Mouse (Mus musculus): ENCODE results near the gene Clip2. TPM values are rescaled to one million over a fixed set of nuclear protein-coding genes. Genes with fewer than 3 reads are reported as not detected.

The Clip2 gene
- total RNA-seq, 2 experiments from 2014 or later, result 15.1 to 21.0 TPM

DNA sequence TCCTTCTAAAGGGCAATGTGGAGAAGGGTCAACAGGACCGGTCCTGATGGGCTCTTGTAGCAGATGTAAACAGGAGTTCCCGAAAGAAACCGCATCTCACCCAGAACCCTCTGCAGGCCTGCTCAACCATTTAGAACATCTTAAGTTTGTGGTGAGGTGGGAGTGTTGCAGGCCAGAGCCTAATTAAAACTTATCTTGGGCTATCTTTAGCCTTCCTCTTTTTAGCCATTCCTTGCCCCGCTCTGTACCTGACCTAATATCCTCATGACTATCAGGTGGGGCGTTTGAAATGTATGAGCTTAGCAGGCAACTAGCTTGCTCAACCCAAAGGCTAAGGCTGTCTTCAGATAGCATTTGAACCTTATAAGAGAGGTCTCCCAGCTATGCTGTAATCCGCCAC is 13.5 kb upstream of the Clip2 start:
- no peak for DNase-seq

DNA sequence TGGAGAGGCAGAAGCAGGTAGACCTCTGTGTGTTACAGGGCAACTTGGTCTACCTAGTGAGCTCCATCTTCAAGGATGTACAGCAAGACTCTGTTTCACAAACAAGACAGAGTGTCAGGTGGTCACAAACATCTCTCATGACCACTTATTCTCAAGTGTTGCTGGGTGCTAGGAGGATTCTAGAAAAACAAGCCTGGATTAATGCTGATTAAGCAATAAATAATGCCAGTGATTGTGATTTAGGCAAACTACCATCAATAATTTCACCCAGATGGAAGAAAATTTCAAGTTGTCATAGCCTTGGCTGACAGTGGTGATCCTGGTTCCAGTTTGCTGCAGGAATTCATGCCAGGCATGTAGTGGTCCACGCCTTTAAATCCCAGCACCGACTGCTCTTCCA is 12.0 kb upstream of the Clip2 start:
- DNase-seq, result no peak

DNA sequence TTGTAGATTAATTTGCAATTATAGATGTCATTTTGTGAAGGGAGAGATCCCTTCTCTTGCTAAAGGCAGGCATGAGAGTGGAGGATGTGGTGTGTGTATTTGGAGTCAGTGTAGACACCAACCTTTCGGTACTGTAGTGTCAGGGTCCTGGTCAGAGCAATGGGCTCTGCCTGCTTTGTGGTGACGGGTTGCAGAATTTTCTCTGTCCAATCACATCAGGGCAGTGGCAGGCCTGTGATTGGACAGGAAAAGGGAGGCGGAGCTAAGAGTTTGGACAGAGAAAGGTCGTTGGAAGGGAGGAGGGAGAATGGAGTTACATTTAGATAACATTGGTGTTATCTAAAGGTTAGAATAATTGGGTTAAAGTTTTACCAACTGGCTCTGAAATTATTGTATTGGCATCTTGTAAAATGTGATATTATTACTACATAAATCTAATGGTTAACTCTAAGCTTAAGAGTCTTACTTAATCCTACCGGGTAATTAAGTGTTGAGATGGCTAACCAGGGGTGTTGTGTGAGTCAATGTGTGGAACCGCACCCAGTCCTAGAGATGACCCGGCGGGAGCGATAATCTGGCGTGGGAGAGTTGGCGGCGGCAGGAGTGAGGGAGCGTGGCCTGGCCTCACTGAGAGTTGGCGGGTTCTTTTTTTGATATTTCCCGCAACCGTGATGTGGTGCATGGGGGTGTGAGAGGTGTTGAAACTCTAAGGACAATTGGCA is 8.4 kb upstream of the Clip2 start:
- no peak for DNase-seq

DNA sequence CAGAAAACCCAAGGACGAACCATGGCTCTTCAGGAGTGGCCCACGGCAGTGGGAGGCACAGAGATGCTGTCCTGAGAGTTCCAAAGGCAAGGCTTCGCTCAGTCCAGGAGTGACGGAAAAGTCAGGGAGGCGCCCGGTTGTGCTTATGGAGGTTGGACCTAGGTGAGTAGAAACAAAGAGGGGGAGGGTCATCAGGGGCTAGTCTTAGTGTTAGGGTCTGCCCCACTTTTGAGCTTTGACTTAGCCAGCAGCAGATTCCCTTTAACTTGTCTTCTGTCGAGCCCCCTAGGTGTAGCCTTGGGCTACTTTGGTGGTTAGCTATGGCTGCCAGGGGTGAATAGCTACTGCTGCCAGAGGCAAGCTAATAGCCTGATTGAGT is 7.8 kb upstream of the Clip2 start, which contains the start of gene Syna:
Gene Syna, minus strand, starts transcription at position 101 of the 379 bp plus-strand sequence.
- DNase-seq, result no peak

DNA sequence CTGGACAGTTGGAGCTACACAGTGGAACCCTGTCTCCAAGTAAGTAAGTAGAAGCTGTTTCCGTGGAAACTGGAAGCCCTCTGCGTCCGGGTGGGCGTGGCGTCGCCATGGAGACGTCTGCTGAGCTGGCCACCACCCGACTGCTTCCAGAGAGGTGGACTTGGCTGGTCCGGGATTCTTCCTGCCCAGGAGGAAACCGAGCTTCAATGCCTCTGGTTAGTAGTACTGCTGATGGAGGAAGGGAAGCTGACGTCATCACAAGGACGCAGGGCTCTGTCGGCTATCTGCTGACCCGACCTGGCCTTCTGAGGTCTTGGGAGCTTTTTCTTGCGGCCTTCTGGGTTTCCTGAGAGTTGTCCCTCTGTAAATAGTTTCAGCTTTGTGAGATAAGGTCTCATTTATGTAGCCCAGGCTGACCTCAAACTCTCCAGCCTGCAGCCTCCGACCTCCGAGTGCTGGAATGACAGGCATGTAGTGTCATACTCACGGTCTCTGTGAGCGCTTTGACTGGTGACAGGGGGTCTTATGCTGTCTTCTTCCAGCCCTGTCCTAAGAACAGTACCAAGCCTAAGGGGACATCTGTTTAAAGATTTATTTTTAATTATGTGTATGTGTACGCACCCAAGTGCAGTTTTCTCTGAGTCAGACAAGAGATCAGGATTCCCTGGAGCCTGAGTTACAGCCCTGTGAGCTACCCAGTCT is 3.4 kb upstream of the Clip2 start:
- DNase-seq, result peak; percentile 88 to 92

DNA sequence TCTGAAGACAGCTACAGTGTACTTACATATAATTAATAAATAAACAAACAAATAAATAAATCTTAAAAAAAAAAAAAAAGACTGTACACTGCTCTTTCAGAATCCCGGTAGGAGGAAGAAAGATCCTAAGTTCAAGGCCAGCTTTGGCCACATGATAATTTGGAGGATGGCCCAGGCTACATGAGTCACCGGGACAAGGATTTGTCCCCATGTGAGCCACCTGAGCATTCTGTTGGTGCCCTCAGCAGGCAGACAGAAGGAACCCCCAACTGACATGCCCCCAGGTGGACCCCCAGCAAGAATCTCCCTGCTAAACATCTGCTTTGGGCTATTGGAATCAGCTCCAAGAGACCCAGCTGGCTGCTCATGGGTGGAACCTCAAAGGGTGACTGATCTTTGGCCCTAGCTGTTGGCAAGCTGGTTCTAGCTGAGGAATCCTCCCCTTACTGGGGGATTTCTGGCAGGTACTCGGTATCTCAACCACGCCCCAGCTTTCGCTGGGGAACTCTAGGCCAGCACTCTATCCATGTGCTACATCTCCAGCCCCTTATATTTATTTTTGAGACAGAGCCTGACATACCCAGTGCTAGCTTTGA is 1.8 kb upstream of the Clip2 start:
- peak; percentile 72 to 82 for DNase-seq

DNA sequence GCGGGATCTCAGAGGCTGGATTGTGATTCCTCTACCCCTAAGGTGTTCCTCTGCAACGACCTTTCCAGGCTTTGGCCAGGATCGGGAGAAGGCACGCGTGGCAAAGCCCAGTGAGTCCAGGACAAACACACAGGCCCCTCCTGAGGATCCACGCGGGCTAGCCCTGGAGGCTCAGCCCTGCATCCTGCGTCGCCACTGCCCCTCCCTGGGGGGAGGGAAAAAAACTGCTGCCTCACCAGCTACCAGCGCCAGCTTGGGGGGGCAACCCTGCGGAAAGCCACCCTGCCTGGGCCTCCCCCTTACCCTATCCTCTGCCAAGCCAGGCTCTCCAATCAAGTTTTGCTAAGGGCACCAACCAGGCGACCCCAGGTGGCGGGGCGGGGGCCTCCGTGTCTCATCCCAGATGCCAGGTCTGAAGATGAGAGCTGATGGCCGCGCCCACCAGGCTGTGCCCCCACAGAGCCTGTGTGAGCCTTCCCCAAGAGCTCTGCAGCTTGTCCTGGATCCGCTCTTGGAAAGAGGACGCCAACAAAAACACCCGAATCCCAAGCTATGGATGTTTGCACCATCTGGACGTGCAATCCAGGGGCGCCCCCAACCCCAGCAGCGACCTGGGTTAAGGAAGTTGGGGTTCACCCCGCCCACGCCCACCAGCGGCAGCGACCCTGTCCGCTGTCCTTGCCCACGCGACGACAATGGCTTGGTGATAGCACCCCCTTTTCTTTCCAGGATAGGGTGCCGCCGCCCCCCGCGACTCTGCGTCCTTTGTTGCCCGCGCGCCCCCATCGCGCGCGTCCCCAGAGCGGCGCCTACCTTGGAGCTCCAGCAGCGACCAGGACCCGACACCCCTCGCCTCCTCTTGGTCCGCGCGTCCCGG is 763 bp downstream of the Clip2 start:
- peak; percentile 35 to 59 for DNase-seq

DNA sequence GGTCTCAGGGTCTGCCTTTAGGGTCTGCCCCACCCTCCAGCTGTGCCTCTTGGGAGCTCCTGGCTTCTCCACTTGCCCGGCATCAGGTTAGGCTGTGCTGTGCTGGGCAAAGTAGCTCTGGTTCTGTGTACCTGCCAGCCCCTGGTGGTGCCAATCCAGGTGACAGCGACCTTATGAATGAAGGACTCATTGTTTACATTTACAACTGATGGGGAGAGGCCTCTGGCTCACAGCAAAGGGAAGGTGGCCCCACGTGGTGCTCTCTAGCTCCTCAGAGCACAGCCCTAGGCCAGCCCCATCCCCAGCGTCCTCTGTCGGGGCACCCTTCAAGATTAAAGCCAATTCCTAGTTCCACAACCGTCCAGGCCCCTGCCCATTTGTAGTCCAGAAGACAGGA is 1.4 kb downstream of the Clip2 start:
- no peak for DNase-seq

DNA sequence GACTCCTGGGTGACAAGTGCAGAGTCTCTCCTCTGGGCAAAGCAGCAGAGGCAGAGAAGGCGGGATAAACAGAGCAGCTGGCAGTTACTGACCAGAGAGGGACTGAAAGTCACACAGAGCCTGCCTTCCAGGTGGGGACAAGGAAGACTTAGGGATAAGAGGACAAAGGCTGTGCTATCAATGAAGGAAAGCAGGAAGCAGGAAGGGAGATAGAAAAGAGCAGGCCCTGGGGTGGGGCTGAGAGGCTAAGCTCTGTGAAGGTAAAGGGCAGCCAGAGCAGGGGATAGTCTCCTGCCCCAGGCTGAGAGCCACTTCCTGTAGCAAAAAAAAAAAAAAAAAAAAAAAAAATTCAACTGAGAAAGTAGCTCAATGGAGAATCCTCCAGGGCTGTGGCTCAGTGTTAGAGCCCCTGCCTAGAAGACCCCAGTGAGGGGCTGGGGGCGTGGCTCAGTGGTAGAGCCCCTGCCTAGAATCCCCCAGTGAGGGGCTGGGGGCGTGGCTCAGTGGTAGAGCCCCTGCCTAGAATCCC is 2.5 kb downstream of the Clip2 start:
- no peak for DNase-seq

DNA sequence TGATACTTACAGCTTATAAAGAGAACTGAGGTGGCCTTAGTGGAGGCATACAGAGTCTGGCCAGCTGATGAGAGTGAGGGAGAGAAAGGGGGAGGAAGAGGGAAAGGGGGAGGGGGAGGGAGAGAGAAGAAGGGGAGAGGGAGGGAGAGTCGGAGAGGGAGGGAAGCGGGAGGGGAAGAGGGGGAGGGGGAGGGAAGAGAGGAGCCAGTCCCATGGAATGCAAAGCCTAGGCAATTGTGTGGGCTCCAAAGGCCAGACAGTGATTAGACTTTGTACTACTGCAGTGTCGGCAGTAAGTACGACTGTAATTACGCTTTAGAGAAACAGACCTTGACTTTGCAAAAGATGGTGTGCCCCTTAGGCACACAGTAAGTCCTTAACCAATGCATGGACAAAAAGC is 3.9 kb downstream of the Clip2 start:
- no peak for DNase-seq

DNA sequence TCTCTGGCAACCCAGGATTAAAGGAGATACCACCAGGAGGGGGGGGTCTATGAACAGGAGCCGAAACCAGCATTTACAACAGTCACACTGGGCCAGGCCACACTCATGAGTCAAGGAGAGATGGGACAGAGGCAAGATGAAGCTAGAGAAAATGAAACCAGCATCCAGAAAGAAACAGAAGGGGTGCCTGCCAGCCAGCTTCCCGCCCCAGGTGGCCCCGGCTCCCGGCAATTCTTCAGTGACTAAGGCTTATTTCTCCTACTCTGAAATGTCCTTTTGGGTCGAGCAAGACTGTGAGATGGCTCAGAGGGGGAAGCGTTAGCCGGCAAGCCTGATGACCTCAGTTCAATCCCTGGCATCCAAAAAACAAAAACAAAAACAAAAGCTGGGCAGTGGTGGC is 5.4 kb downstream of the Clip2 start:
- no peak for DNase-seq

DNA sequence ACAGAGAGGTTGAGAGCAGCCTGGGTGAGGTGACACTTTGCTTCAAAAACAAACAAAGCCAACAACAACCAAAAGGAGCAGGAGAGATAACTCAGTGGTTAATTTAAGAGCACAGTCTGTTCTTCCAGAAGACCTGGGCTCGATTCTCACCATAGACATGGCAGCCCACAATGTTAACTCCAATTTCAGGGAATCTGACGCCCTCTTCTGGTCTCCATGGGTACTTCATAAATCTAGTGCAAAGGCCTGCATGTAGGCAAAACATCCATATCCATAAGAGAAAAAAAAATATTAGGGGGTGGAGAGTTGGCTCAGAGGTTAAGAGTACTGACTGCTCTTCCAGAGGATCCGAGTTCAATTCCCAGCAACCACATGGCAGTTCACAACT is 7.0 kb downstream of the Clip2 start:
- no peak for DNase-seq

DNA sequence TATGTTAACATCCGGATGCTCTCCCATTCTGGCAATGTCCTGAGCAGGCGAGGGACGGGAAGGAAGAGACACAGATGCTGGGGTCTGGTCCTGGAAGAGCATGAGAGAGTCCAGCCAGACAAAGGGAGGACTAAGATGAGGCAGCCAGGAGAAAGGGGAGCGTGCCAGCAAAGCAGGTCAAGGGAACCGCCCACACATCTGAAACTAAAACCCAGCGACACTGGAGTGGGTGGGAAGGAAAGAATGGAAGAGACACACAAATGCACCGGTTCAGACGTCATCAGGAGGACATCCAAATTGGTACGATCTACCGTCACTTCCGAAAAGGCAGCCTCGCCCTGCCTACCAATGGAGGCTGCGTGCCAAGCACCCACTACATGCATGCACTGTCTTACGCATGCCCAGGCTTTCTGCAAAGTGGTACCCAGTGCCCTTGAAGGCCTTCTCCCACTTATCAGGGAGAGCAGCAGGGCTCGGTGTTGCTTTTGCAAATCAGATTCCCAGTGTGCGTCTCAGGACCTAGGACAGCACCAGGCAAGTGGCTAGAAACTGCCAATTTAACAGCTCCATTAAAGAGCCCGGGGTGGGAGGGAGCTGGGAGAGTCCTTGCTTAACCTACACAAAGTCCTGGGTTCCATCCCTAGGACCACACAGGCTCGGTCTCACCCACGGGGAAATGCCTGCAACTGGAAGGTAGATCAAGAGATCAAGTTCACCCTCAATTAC is 7.6 kb downstream of the Clip2 start:
- peak in 1 of 2 experiments; percentile 48 for DNase-seq

DNA sequence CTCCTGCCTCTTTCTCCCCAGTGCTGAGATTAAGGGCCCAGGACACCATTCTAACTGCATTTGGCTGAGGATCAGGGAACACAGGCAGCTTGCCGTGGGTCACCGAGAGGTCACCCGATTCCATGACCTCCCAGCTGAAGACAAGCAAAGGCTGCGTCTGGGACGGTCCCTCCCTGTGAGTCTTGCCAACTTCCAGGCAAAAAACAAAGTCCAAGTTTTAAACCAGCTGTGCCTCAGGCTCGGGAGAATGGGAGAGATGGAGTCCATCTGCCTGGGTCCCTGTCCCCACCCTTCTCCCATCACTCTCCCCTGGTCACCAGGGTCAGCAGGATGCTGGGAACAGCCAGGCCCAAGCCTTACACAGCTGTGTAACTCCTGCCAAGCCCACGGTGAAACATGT is 10.6 kb downstream of the Clip2 start:
- DNase-seq, result peak; percentile 50 to 74

DNA sequence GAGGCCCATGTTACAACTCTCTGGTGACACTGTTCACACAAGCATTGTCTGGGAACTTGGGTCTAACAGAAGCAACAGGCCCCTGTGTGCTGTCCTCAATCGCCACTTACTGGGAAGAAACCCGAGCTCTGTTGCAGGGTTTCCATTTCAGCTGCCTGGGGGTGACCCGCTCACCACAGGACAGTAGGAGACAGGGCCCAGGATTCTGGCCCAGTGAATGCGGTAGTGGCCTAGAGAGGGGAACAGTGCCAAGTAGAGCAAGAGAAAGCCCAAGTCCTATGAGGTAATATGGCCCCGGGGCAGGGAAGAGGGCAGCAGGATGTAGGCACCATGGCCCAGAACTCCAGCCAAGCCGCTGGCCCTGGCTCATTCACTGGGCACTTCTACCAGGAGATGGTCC is 11.4 kb downstream of the Clip2 start:
- DNase-seq, result peak; percentile 32 to 51

DNA sequence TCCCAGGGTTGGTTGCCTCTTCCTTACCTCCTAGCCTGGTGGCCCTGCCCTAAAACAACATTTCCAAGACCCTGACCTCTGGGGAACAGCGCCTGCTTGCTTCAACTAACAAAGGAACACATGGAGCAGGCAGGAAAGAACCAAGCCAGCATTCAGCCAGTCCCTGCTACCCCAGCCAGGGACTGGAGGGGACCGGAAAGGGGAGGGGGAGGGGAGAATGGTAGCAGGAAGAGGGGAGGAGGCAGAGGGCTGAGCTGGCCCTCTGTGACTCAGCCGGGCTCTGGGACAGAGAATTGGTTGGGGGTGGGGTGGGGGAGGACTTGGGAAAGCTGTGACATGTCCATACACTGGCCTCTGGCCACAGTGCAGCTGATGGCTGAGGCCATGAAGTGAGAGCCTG is 12.3 kb downstream of the Clip2 start:
- DNase-seq, result peak; percentile 78 to 87

DNA sequence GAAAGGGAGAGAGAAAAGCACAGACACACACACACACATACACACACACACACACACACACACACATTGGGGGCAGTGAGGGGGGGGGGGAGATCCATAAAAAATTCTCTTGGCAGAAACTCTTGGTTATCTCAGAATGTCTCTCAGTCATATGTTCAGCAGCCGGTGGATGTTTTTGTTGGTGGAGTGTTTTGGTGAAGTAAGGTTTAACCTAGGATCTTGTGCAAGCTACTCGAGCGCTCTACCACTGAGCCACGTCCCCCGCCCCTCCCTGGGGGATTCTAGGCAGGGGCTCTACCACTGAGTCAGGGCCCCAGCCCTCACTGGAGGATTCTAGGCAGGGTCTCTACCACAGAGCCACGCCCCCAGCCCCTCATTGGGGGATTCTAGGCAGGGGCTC is 16.2 kb downstream of the Clip2 start:
- DNase-seq, result no peak

DNA sequence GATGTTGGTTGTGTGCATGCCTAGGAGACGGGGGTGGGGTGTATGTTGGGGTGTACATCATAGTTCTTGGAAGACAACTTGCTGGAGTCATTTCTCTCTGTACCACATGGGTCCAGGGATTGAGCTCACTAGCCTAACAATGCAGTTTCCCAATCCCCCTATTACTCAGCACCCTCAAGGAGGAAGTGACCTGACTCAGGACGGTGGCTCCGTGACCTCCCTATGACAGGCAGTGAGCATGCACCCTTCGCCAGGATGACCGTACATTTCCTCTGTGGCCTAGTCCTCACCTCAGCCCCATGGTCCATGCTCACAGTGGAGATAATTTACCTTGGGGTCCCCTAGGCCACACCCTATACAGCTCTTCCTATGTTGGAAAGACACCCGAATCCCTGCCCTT is 19.8 kb downstream of the Clip2 start:
- DNase-seq, result peak; percentile 20 to 55

DNA sequence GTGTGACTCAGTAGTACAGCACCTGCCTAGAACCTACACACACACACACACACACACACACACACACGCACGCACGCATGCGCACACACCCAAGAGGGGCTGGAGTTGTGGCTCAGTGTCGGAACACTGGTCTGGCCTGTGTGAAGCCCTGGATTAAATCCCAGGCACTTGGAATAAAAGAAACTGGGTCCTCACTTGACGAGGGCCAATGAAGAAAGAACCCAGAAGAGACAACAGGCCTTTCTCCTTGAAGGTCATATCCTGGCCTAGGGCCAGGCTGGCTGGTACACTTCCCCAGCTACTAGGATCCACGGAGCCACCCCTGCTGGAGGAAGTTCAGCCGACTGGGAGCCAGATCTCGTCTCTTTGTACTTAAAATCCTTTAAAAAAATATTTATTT is 20.6 kb downstream of the Clip2 start:
- peak in 1 of 2 experiments; percentile 54 for DNase-seq

DNA sequence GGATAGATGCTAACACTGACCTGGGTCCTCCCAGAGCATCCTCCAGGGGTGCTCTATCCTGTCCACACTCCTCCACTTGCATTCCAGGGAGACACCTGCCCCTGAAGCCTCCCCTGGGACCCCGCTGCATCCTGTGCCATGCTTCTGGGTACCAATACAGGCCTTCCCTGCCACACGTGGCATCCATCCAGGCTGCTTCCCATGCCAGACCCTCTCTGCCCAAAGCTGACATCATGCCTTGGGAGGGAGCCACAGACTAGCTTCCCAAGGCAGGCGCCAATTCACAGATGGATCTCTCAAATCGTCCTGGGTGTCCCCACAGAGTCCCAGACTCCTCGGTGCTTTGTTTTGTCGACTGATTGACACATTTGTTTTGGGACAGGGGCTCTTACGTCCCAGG is 21.4 kb downstream of the Clip2 start:
- peak; percentile 68 to 74 for DNase-seq

DNA sequence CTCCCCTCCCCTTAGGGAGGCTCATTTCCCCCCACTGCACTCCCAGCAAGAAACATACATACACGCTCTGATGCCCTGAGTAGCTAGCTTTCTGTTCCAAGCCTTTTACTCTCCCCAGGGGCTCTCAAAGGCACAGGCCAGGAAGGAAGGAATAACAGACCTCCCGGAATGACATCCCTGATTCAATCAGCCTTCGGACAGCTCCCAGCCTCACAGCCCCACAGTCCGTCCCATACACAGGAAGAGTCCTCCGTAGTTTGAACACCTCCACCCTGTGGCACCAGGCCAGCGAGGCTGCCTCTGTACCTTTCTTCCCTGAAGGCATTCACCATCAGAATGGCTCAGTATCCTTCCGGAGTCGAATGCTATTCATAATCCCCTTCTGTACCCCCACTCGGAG is 23.7 kb downstream of the Clip2 start:
- peak in 1 of 2 experiments; percentile 17 for DNase-seq

All from adrenal gland, postnatal 36 days (tissue).